Comparison of ENCODE assay signal across 22 mouse cellular contexts in genomic region chr3:144513169-144514121, GRCm38 (mm10). TPM values are rescaled to one million over a fixed set of nuclear protein-coding genes. Genes with fewer than 3 reads are reported as not detected.
DNase-seq lines count a peak whose midpoint lies in the region; ATAC-seq and TF ChIP-seq lines count a peak whose summit lies in the region.
"Had no signal": no experiment of that assay in that cellular context is flagged by ENCODE, and none has a peak within 500 bp of the region (broad histone marks: within the 10 kb centered on the region; RNA-seq: fewer than 3 reads in every experiment).

No protein-coding gene starts in this region.

- H3K4me2 ChIP-seq in lung, embryonic 16.5 days (ENCODE audit: low read depth, low read length) = no peak overlapping the region
- 0 out of 2 replicates have a peak overlapping the region, but pooled peaks have one; percentile 23 for H3K4me2 ChIP-seq in intestine, embryonic 16.5 days (ENCODE audit: low read depth, low read length)
- no peak overlapping the region for H3K4me2 ChIP-seq in stomach, postnatal 0 days (replicated peaks; ENCODE audit: low read depth)
- H3K4me2 ChIP-seq: embryonic facial prominence, embryonic 13.5 days; forebrain, embryonic 12.5 days; hindbrain, embryonic 12.5 days had no signal

- WGBS in lung, embryonic 16.5 days = 54% methylated on average over 16 of the region's 16 CpGs
- 70% methylated on average over 16 of the region's 16 CpGs for WGBS in intestine, embryonic 16.5 days
- WGBS in stomach, postnatal 0 days = 72% methylated on average over 16 of the region's 16 CpGs
- WGBS in embryonic facial prominence, embryonic 10.5 days = 89% methylated on average over 16 of the region's 16 CpGs

- no peak for TF ChIP-seq EP300 in stomach, postnatal 0 days (optimal IDR thresholded peaks at IDR 0.05)

- no peaks in the 10 kb centered on the region for H3K9me3 ChIP-seq in lung, embryonic 16.5 days (ENCODE audit: control insufficient read depth, low read length)
- no peaks in the 10 kb centered on the region for H3K9me3 ChIP-seq in intestine, embryonic 16.5 days (ENCODE audit: control insufficient read depth, low read length)
- no peaks in the 10 kb centered on the region for H3K9me3 ChIP-seq in stomach, postnatal 0 days (ENCODE audit: control insufficient read depth, low read length)
- no peaks in the 10 kb centered on the region for H3K9me3 ChIP-seq in embryonic facial prominence, embryonic 10.5 days
- H3K9me3 ChIP-seq: embryonic facial prominence, embryonic 13.5 days; forebrain, embryonic 12.5 days; heart, embryonic 10.5 days; hindbrain, embryonic 12.5 days had no signal

- no peak overlapping the region for H3K9ac ChIP-seq in lung, embryonic 16.5 days (ENCODE audit: low read length)
- H3K9ac ChIP-seq in intestine, embryonic 16.5 days (ENCODE audit: low read depth, low read length) = 0 out of 2 replicates have a peak overlapping the region, but pooled peaks have one; percentile 44
- H3K9ac ChIP-seq in stomach, postnatal 0 days (ENCODE audit: low read length) = no peak overlapping the region
- H3K9ac ChIP-seq: embryonic facial prominence, embryonic 13.5 days; forebrain, embryonic 12.5 days; hindbrain, embryonic 12.5 days had no signal

- no peak for TF ChIP-seq CTCF in stomach, postnatal 0 days (IDR thresholded peaks at IDR 0.05; ENCODE audit: low read depth)

- no peaks in the 10 kb centered on the region for H3K36me3 ChIP-seq in lung, embryonic 16.5 days (ENCODE audit: control insufficient read depth, insufficient read depth, low read length)
- H3K36me3 ChIP-seq in intestine, embryonic 16.5 days (ENCODE audit: control insufficient read depth, insufficient read depth, low read length) = no peaks in the 10 kb centered on the region
- no peaks in the 10 kb centered on the region for H3K36me3 ChIP-seq in stomach, postnatal 0 days (ENCODE audit: control insufficient read depth, insufficient read depth, low read length)
- no peaks in the 10 kb centered on the region for H3K36me3 ChIP-seq in embryonic facial prominence, embryonic 10.5 days (replicated peaks)
- H3K36me3 ChIP-seq: forebrain, embryonic 12.5 days; heart, embryonic 10.5 days; hindbrain, embryonic 12.5 days had no signal

- no peaks in the 10 kb centered on the region for H3K27me3 ChIP-seq in lung, embryonic 16.5 days (ENCODE audit: control insufficient read depth, insufficient read depth, low read depth, low read length)
- no peaks in the 10 kb centered on the region for H3K27me3 ChIP-seq in intestine, embryonic 16.5 days (replicated peaks; ENCODE audit: control insufficient read depth, insufficient read depth, low read length)
- no peaks in the 10 kb centered on the region for H3K27me3 ChIP-seq in stomach, postnatal 0 days (ENCODE audit: control insufficient read depth, insufficient read depth, low read length)
- no peaks in the 10 kb centered on the region for H3K27me3 ChIP-seq in embryonic facial prominence, embryonic 10.5 days (replicated peaks; ENCODE audit: low read depth, poor library complexity, severe bottlenecking)
- H3K27me3 ChIP-seq: CH12.LX; embryonic facial prominence, embryonic 13.5 days; forebrain, embryonic 12.5 days; hindbrain, embryonic 12.5 days; Patski had no signal

- no peak for DNase-seq in lung, postnatal 14 days
- peak; percentile 53 for DNase-seq in lung, postnatal 36 days
- DNase-seq in stomach, postnatal 0 days (ENCODE audit: low spot score) = no peak
- no peak for DNase-seq in embryonic facial prominence, embryonic 10.5 days (ENCODE audit: low spot score)
- no peak for DNase-seq in cerebellum, adult 18-20 months
- DNase-seq: adrenal gland, postnatal 14 days; cerebellum, adult 2 months; cerebellum, postnatal 14 days; embryo, embryonic 11 days; gastrocnemius, postnatal 10 days; heart, adult 18-20 months; heart, postnatal 4 days had no signal

- H3K4me1 ChIP-seq in lung, embryonic 16.5 days (replicated peaks; ENCODE audit: control insufficient read depth, insufficient read depth, low read length) = peaks cover 12% of the 10 kb centered on the region
- H3K4me1 ChIP-seq in intestine, embryonic 16.5 days (ENCODE audit: control insufficient read depth, insufficient read depth, low read length) = peaks cover 11% of the 10 kb centered on the region
- H3K4me1 ChIP-seq in stomach, postnatal 0 days (replicated peaks; ENCODE audit: control insufficient read depth, insufficient read depth) = no peaks in the 10 kb centered on the region
- H3K4me1 ChIP-seq in embryonic facial prominence, embryonic 10.5 days = no peaks in the 10 kb centered on the region
- H3K4me1 ChIP-seq: embryonic facial prominence, embryonic 13.5 days had no signal

- ATAC-seq in lung, embryonic 16.5 days (ENCODE audit: low read depth) = peak; percentile 66
- ATAC-seq in intestine, embryonic 16.5 days = peak; percentile 91
- peak; percentile 38; the same call in 1 of the 2 replicates for ATAC-seq in stomach, postnatal 0 days (ENCODE audit: low FRiP score, low TSS enrichment)
- ATAC-seq: activated CD4-positive, CD25-positive, alpha-beta regulatory T cell, adult 4 months; forebrain, embryonic 16.5 days; Patski had no signal

- no peak overlapping the region for H3K27ac ChIP-seq in lung, embryonic 16.5 days (ENCODE audit: low read length)
- H3K27ac ChIP-seq in intestine, embryonic 16.5 days (ENCODE audit: low read length) = peak overlapping the region; percentile 65
- no peak overlapping the region for H3K27ac ChIP-seq in stomach, postnatal 0 days (replicated peaks)
- no peak overlapping the region for H3K27ac ChIP-seq in embryonic facial prominence, embryonic 10.5 days (replicated peaks)
- H3K27ac ChIP-seq: embryonic facial prominence, embryonic 13.5 days; forebrain, embryonic 12.5 days; heart, embryonic 10.5 days; hindbrain, embryonic 12.5 days had no signal

- no peak overlapping the region for H3K4me3 ChIP-seq in lung, embryonic 16.5 days (ENCODE audit: low read length)
- H3K4me3 ChIP-seq in intestine, embryonic 16.5 days (ENCODE audit: low read length) = no peak overlapping the region
- no peak overlapping the region for H3K4me3 ChIP-seq in stomach, postnatal 0 days (ENCODE audit: low read depth, low read length)
- no peak overlapping the region for H3K4me3 ChIP-seq in embryonic facial prominence, embryonic 10.5 days
- H3K4me3 ChIP-seq: embryonic facial prominence, embryonic 13.5 days; forebrain, embryonic 12.5 days; heart, embryonic 10.5 days; hindbrain, embryonic 12.5 days had no signal

RNA-seq across cellular contexts. Expression of gene Hs2st1, which starts 56.5 kb away (rescaled TPM):
- polyA plus RNA-seq in lung, embryonic 16.5 days (2015; fragmentation: Nextera tagmentation; extraction: Ambion mirVana) = 10.9 and 14.5 TPM in 2 replicates
- polyA plus RNA-seq in intestine, embryonic 16.5 days (2015; fragmentation: Nextera tagmentation; extraction: Ambion mirVana) = 6.2 and 6.4 TPM in 2 replicates
- 5.1 and 5.8 TPM in 2 replicates for polyA plus RNA-seq in stomach, postnatal 0 days (2015; fragmentation: Nextera tagmentation; extraction: Ambion mirVana)
- polyA plus RNA-seq in embryonic facial prominence, embryonic 10.5 days (2016; fragmentation: Nextera tagmentation; extraction: Ambion mirVana) = 11.7 and 12.7 TPM in 2 replicates

RNA-seq across cellular contexts. Expression of gene Selenof, which starts 56.7 kb away (rescaled TPM):
- 756 and 782 TPM in 2 replicates for polyA plus RNA-seq in lung, embryonic 16.5 days (2015; fragmentation: Nextera tagmentation; extraction: Ambion mirVana)
- polyA plus RNA-seq in intestine, embryonic 16.5 days (2015; fragmentation: Nextera tagmentation; extraction: Ambion mirVana) = 597 and 626 TPM in 2 replicates
- polyA plus RNA-seq in stomach, postnatal 0 days (2015; fragmentation: Nextera tagmentation; extraction: Ambion mirVana) = 546 and 560 TPM in 2 replicates
- 452 and 456 TPM in 2 replicates for polyA plus RNA-seq in embryonic facial prominence, embryonic 10.5 days (2016; fragmentation: Nextera tagmentation; extraction: Ambion mirVana)

Comparison
In these comparisons a context has a peak if more than half of its experiments do, and no peak if none do; other contexts are left out.
1. ATAC-seq: peak in every context shown above with its lines; median percentile 91 in intestine, embryonic 16.5 days; 66 in lung, embryonic 16.5 days; 38 in stomach, postnatal 0 days.